Mouse (Mus musculus) liver, postnatal 0 days (tissue): ENCODE results near the gene Ncoa1.

Experiments
- CTCF ChIP-seq: sonication (generic); IDR thresholded peaks from 2 replicates; pipeline ENCODE4 v1.5.1; 2016; ENCODE audit warnings: antibody characterized with exemption, low read depth
- EP300 ChIP-seq: IDR thresholded peaks from 2 replicates; pipeline ENCODE4 v1.6.1; 2016; ENCODE audit warnings: antibody characterized with exemption, low read depth, mild to moderate bottlenecking

DNA sequence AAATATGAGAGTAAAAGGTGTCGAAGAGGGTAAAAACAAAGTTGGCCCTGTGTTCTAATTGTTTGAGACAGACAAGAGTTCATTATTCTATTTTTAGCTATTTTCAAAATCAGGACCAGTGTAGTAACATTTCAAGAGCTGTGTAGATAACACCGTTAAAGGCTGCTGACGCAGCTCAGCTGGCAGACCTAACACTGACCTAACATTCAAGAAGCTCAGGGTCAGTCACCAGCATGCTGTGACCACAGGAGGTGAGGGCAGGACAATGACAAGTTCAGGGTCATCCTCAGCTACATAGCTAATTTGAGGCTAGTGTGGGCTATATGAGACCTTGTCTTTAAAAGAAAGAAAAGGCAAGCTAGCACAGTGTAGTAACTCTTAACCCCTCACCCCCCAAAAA, 84.9 kb downstream of the Ncoa1 start:
- no peak for TF ChIP-seq CTCF
- no peak for TF ChIP-seq EP300
